ENCODE assay signal across 13 mouse cellular contexts in the genomic region with DNA sequence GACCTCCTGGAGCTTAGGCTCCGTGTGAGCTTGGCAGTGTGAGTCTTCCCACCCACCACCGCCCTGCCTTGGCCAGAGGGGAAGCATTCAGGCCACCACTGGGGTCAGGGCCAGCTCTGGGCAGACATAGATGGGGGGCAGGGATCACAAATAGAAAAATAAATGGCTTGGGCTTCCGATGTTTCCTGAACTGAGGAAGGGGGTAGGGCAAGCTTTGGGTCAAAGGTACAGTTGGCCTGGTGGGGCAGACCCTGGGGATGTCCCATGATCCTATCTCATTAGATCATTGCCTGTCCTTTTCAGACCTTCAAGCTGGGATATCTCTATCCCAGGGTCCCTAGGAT. TPM values are rescaled to one million over a fixed set of nuclear protein-coding genes. Genes with fewer than 3 reads are reported as not detected.
DNase-seq lines count a peak whose midpoint lies in the region; ATAC-seq and TF ChIP-seq lines count a peak whose summit lies in the region.
"Had no signal": no experiment of that assay in that cellular context is flagged by ENCODE, and none has a peak within 500 bp of the region (broad histone marks: within the 10 kb centered on the region; RNA-seq: fewer than 3 reads in every experiment).

No protein-coding gene starts in this region.

- WGBS in hindbrain, embryonic 12.5 days: 70% methylated on average over 3 of the region's 3 CpGs
- 59% methylated on average over 3 of the region's 3 CpGs for WGBS in hindbrain, postnatal 0 days
- 55% methylated on average over 3 of the region's 3 CpGs for WGBS in embryonic facial prominence, embryonic 15.5 days

- no peak for DNase-seq in hindbrain, postnatal 0 days (ENCODE audit: low spot score)
- DNase-seq in lung, adult 18-20 months: peak; percentile 67 to 68
- DNase-seq in right cerebral cortex, postnatal 14 days: no peak
- DNase-seq in left cerebral cortex, postnatal 4 days: no peak
- no peak for DNase-seq in gastrocnemius, adult 8-10 months (ENCODE audit: low spot score in 2 of 2)
- DNase-seq: forebrain, postnatal 0 days had no signal

- no peak for TF ChIP-seq CTCF in hindbrain, postnatal 0 days (IDR thresholded peaks at IDR 0.05; ENCODE audit: low read depth)

- no peak overlapping the region for H3K9ac ChIP-seq in hindbrain, embryonic 12.5 days
- no peak overlapping the region for H3K9ac ChIP-seq in hindbrain, postnatal 0 days (replicated peaks; ENCODE audit: low read length)
- H3K9ac ChIP-seq in embryonic facial prominence, embryonic 15.5 days: no peak overlapping the region
- H3K9ac ChIP-seq: forebrain, postnatal 0 days; hindbrain, embryonic 15.5 days had no signal

- peaks cover 34% of the 10 kb centered on the region for H3K4me1 ChIP-seq in hindbrain, embryonic 12.5 days
- H3K4me1 ChIP-seq in hindbrain, postnatal 0 days (ENCODE audit: insufficient read depth, low read length): peaks cover 22% of the 10 kb centered on the region
- H3K4me1 ChIP-seq in brown adipose tissue, adult 24 weeks (ENCODE audit: control insufficient read depth, insufficient read depth, insufficient read length, low read length): peaks cover 33% of the 10 kb centered on the region
- H3K4me1 ChIP-seq in embryonic facial prominence, embryonic 15.5 days: peaks cover 49% of the 10 kb centered on the region

- H3K36me3 ChIP-seq in hindbrain, embryonic 12.5 days: no peaks in the 10 kb centered on the region
- H3K36me3 ChIP-seq in hindbrain, postnatal 0 days (ENCODE audit: insufficient read depth, low read length): no peaks in the 10 kb centered on the region
- no peaks in the 10 kb centered on the region for H3K36me3 ChIP-seq in embryonic facial prominence, embryonic 15.5 days
- H3K36me3 ChIP-seq: hindbrain, embryonic 15.5 days had no signal

- H3K4me3 ChIP-seq in hindbrain, embryonic 12.5 days: no peak overlapping the region
- H3K4me3 ChIP-seq in hindbrain, postnatal 0 days (ENCODE audit: low read length): no peak overlapping the region
- H3K4me3 ChIP-seq in brown adipose tissue, adult 24 weeks (ENCODE audit: insufficient read depth, low read depth, low read length): peak overlapping the region; percentile 16; the same call in 1 of the 2 replicates
- H3K4me3 ChIP-seq in embryonic facial prominence, embryonic 15.5 days (replicated peaks): no peak overlapping the region
- H3K4me3 ChIP-seq: hindbrain, embryonic 15.5 days had no signal

- intact Hi-C loops in left cerebral cortex, postnatal 4 days (cut with DNase I): no loop called here

- no peak for ATAC-seq in hindbrain, embryonic 12.5 days (ENCODE audit: low FRiP score)
- ATAC-seq in hindbrain, postnatal 0 days: no peak
- no peak for ATAC-seq in embryonic facial prominence, embryonic 15.5 days (ENCODE audit: insufficient number of reproducible peaks, low FRiP score, low TSS enrichment, low read depth)
- ATAC-seq: forebrain, postnatal 0 days had no signal

- H3K9me3 ChIP-seq in hindbrain, embryonic 12.5 days (replicated peaks): no peaks in the 10 kb centered on the region
- H3K9me3 ChIP-seq in hindbrain, postnatal 0 days (ENCODE audit: low read length): no peaks in the 10 kb centered on the region
- no peaks in the 10 kb centered on the region for H3K9me3 ChIP-seq in embryonic facial prominence, embryonic 15.5 days (replicated peaks)
- H3K9me3 ChIP-seq: hindbrain, embryonic 15.5 days had no signal

- H3K27me3 ChIP-seq in hindbrain, embryonic 12.5 days: peaks cover 9% of the 10 kb centered on the region
- no peaks in the 10 kb centered on the region for H3K27me3 ChIP-seq in hindbrain, postnatal 0 days (ENCODE audit: insufficient read depth, low read length)
- peaks cover 8% of the 10 kb centered on the region for H3K27me3 ChIP-seq in embryonic facial prominence, embryonic 15.5 days

- no peak overlapping the region for H3K4me2 ChIP-seq in hindbrain, embryonic 12.5 days (replicated peaks)
- no peak overlapping the region for H3K4me2 ChIP-seq in hindbrain, postnatal 0 days (ENCODE audit: low read depth, low read length)
- H3K4me2 ChIP-seq in embryonic facial prominence, embryonic 15.5 days (replicated peaks): no peak overlapping the region
- H3K4me2 ChIP-seq: hindbrain, embryonic 15.5 days had no signal

- H3K27ac ChIP-seq in hindbrain, embryonic 12.5 days: 0 out of 2 replicates have a peak overlapping the region, but pooled peaks have one; percentile 25
- no peak overlapping the region for H3K27ac ChIP-seq in hindbrain, postnatal 0 days
- H3K27ac ChIP-seq in brown adipose tissue, adult 24 weeks (replicated peaks; ENCODE audit: low read depth, low read length): peak overlapping the region; percentile 99
- peak overlapping the region; percentile 23 for H3K27ac ChIP-seq in embryonic facial prominence, embryonic 15.5 days (replicated peaks)

RNA-seq across cellular contexts. Expression of gene Tcea2, which starts 2.4 kb away (rescaled TPM):
- 27.7 and 29.9 TPM in 2 replicates for polyA plus RNA-seq in hindbrain, embryonic 12.5 days (2016; fragmentation: Nextera tagmentation; extraction: Ambion mirVana)
- 37.2 and 50.2 TPM in 2 replicates for total RNA-seq in hindbrain, postnatal 0 days (2014; rRNA removed)
- polyA plus RNA-seq in hindbrain, postnatal 0 days (2015; fragmentation: Nextera tagmentation; extraction: Ambion mirVana): 48.7 and 54.3 TPM in 2 replicates
- polyA plus RNA-seq in brown adipose tissue, adult 24 weeks (2012; ENCODE audit: insufficient read depth, insufficient read length, missing spikeins): 3.2 and 3.4 TPM in 2 replicates
- 24.0 and 25.7 TPM in 2 replicates for polyA plus RNA-seq in embryonic facial prominence, embryonic 15.5 days (2015; fragmentation: Nextera tagmentation; extraction: Ambion mirVana)
- total RNA-seq in left cerebral cortex, postnatal 4 days (2021): 10 to 100 TPM; 57.8 to 62.4 TPM
- total RNA-seq in gastrocnemius, adult 8-10 months (2022): 1 to 10 TPM; 6.7 to 8.4 (median 7.3) TPM

RNA-seq across cellular contexts. Expression of gene Sox18, which starts 6.3 kb away (rescaled TPM):
- polyA plus RNA-seq in hindbrain, embryonic 12.5 days (2016; fragmentation: Nextera tagmentation; extraction: Ambion mirVana): 21.4 and 22.0 TPM in 2 replicates
- total RNA-seq in hindbrain, postnatal 0 days (2014; rRNA removed): 10.8 and 14.7 TPM in 2 replicates
- 10.6 and 11.6 TPM in 2 replicates for polyA plus RNA-seq in hindbrain, postnatal 0 days (2015; fragmentation: Nextera tagmentation; extraction: Ambion mirVana)
- polyA plus RNA-seq in brown adipose tissue, adult 24 weeks (2012; ENCODE audit: insufficient read depth, insufficient read length, missing spikeins): 12.8 and 22.2 TPM in 2 replicates
- polyA plus RNA-seq in embryonic facial prominence, embryonic 15.5 days (2015; fragmentation: Nextera tagmentation; extraction: Ambion mirVana): 65.1 and 75.3 TPM in 2 replicates
- 10 to 100 TPM; 13.4 to 13.5 TPM for total RNA-seq in left cerebral cortex, postnatal 4 days (2021)
- total RNA-seq in gastrocnemius, adult 8-10 months (2022): 10 to 100 TPM in 2 of 4 experiments, 1 to 10 TPM in 2; 3.9 to 13.4 (median 7.1) TPM
- total RNA-seq: MEL had no signal

RNA-seq across cellular contexts. Expression of gene Rgs19, which starts 16.1 kb away (rescaled TPM):
- 49.4 and 54.4 TPM in 2 replicates for polyA plus RNA-seq in hindbrain, embryonic 12.5 days (2016; fragmentation: Nextera tagmentation; extraction: Ambion mirVana)
- total RNA-seq in hindbrain, postnatal 0 days (2014; rRNA removed): 57.9 and 94.0 TPM in 2 replicates
- 50.6 and 56.8 TPM in 2 replicates for polyA plus RNA-seq in hindbrain, postnatal 0 days (2015; fragmentation: Nextera tagmentation; extraction: Ambion mirVana)
- polyA plus RNA-seq in brown adipose tissue, adult 24 weeks (2012; ENCODE audit: insufficient read depth, insufficient read length, missing spikeins): 27.0 and 27.9 TPM in 2 replicates
- polyA plus RNA-seq in embryonic facial prominence, embryonic 15.5 days (2015; fragmentation: Nextera tagmentation; extraction: Ambion mirVana): 72.2 and 79.7 TPM in 2 replicates
- total RNA-seq in left cerebral cortex, postnatal 4 days (2021): 10 to 100 TPM; 39.0 to 49.4 TPM
- total RNA-seq in gastrocnemius, adult 8-10 months (2022): 1 to 10 TPM; 1.5 to 5.2 (median 3.6) TPM

RNA-seq across cellular contexts. Expression of gene Lkaaear1, which starts 20.5 kb away (rescaled TPM):
- polyA plus RNA-seq in hindbrain, embryonic 12.5 days (2016; fragmentation: Nextera tagmentation; extraction: Ambion mirVana): not detected in 2 replicates
- not detected in 2 replicates for total RNA-seq in hindbrain, postnatal 0 days (2014; rRNA removed)
- not detected in 2 replicates for polyA plus RNA-seq in hindbrain, postnatal 0 days (2015; fragmentation: Nextera tagmentation; extraction: Ambion mirVana)
- not detected in 2 replicates for polyA plus RNA-seq in brown adipose tissue, adult 24 weeks (2012; ENCODE audit: insufficient read depth, insufficient read length, missing spikeins)
- not detected in 2 replicates for polyA plus RNA-seq in embryonic facial prominence, embryonic 15.5 days (2015; fragmentation: Nextera tagmentation; extraction: Ambion mirVana)
- not detected for total RNA-seq in left cerebral cortex, postnatal 4 days (2021)
- total RNA-seq in gastrocnemius, adult 8-10 months (2022): not detected
- total RNA-seq: forebrain, postnatal 0 days; left cerebral cortex, postnatal 14 days; MEL had no signal
- polyA plus RNA-seq: forebrain, postnatal 0 days; hindbrain, embryonic 15.5 days; neural tube, embryonic 14.5 days had no signal

RNA-seq across cellular contexts. Expression of gene Gm29797, which starts 20.9 kb away (rescaled TPM):
- 0.30 and 0.43 TPM in 2 replicates for polyA plus RNA-seq in hindbrain, embryonic 12.5 days (2016; fragmentation: Nextera tagmentation; extraction: Ambion mirVana)
- not detected in 2 replicates for total RNA-seq in hindbrain, postnatal 0 days (2014; rRNA removed)
- not detected in 2 replicates for polyA plus RNA-seq in hindbrain, postnatal 0 days (2015; fragmentation: Nextera tagmentation; extraction: Ambion mirVana)
- polyA plus RNA-seq in brown adipose tissue, adult 24 weeks (2012; ENCODE audit: insufficient read depth, insufficient read length, missing spikeins): not detected in 2 replicates
- polyA plus RNA-seq in embryonic facial prominence, embryonic 15.5 days (2015; fragmentation: Nextera tagmentation; extraction: Ambion mirVana): 0.24 and 0.31 TPM in 2 replicates
- under 1 TPM; 0.50 to 0.54 TPM for total RNA-seq in left cerebral cortex, postnatal 4 days (2021)
- total RNA-seq in gastrocnemius, adult 8-10 months (2022): not detected
- total RNA-seq: forebrain, postnatal 0 days; MEL had no signal
- polyA plus RNA-seq: forebrain, postnatal 0 days; hindbrain, embryonic 15.5 days; neural tube, embryonic 14.5 days had no signal

Comparison
In these comparisons a context has a peak if more than half of its experiments do, and no peak if none do; other contexts are left out.
1. DNase-seq: peak in lung, adult 18-20 months (2 of 2); none in hindbrain, postnatal 0 days (single experiment), right cerebral cortex, postnatal 14 days (single experiment), left cerebral cortex, postnatal 4 days (single experiment) and gastrocnemius, adult 8-10 months (0 of 2).